Mouse (Mus musculus) mesoderm, embryonic 11.5 days (tissue): ENCODE data around the gene Actn3.
"Not testable (repeated sequence)": the region's sequence is repeated elsewhere in the genome, so short reads cannot be mapped to it uniquely, and the experiment has no call there.

ENCODE experiments used
- DNase-seq: peaks from one replicate; pipeline ENCODE4 v3.0.0-alpha.2; 2012; ENCODE audit warnings: low read depth, low spot score

Gene Actn3

DNA sequence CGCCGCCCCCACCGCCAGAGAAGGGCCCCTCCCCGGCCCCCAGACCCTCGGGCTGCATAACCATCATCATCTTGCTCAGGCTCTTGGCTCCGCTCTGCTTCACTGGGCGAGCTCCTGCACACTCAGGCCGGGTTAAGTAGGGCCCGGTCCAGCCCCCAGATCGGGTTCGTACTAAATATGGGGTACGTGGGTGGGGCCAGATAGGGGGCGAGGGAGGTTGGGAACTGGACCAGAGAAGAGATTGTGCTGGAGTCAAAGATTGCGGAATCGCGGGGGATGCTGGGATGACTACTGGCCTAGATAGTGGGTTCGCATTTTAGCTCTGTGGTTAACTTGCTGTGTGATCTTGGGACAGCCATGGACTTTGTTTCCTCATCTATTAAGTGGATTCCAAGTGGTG lies at the start of gene Actn3:
Actn3 (minus strand) TSS at position 125 of the 400 bp plus-strand sequence.
- DNase-seq, result no peak

DNA sequence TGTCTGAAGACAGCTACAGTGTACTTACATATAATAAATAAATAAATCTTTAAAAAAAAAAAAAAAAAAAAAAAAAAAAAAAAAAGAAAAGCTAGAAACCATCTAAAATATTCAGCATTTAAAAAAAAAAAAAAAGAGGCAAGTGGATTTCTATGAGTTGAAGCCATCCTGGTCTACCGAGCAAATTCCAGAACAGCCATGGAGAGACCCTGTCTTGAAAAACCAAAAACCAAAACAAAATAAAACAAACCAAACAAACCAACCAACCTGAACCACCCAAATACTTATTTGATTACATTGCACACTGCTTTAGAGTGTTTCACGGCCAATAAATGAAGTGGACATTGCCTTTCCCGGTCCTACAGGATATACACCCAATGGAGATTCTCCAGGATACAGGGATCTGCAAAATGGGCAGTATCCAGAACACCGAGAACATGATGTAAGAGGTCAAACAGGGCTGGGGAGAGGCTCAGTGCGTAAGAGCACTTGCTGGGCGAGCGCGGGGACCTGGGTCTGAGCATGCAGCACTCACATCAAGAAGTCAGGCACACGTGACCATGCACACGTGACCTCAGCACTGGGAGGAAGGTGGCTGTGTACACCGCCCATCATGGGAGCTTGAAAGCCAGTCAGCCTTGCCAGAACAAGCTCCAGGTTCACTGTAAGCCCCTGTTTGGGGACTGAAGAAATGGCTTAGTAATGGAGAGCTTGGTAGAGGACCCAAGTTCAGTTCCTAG lies 47.6 kb upstream of the Actn3 start:
- no peak for DNase-seq

DNA sequence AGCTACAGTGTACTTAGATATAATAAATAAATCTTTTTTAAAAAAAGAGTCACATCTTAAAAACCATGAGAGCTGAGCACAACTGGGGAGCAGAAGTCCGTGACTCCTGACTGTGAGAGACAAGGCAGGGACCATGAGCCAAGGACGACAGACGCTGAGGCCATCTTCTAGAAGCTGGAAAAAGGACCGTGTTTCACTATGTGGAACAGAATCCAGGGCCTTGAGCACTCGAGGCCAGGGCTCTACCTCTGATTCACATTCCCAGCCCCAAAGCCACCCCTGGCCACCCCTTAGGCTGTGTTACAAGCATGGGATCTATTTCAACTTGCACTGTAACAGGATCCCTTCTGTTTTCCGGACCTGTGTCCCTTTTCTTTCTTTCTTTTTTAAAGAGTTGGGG lies 41.9 kb upstream of the Actn3 start:
- DNase-seq, result no peak

DNA sequence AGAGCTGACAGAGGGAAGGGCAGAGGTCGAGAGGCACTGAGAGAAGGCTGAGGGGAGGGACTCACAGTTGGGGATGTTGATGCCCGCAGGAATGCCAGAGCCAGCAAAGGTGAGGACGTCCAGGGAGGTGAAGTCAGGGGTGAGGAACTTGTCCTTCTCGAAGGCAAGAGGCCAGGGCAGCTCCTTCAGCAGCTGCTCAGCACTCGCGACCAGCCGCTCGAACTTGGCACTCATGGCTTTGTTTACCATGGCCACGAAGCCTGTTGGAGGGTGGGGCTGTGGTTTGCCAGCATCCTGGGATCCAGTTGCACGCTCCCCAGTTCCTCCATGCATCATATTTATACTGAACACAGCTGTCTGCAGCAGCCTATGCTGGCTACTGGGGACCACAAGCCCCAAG lies 39.1 kb upstream of the Actn3 start:
- no peak for DNase-seq

DNA sequence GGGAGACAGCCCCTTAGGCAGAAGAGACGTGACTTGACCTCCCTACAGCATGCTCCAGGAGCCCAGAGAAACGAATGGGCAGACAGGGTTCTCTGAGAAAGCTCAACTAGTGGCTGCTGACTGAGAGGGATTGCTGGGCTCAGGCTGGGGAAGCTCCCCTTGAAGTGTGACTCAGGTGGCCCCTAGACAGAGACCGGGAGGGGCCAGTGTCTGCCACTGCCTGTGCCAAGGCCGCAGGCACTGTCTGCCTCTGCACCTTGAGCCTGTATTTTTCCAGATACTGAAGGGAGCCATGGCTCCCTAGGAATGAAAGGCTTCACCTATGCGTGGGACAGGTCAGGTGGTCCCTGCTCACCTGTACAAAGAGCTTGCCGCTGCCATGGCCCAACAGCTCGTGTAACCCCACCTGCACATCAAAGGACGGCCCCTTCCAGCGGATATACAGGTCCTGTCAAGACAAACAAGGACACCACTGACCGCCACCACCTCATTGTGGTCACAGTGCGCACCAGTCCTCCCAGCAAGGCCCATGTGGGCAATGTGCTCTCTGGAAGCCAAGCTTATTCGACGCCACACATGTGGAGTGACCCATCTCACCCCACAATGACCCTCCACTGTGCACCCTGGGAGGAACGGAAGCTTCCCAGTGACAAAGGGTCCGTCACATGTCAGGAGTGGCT lies 38.4 kb upstream of the Actn3 start:
- DNase-seq, result no peak

DNA sequence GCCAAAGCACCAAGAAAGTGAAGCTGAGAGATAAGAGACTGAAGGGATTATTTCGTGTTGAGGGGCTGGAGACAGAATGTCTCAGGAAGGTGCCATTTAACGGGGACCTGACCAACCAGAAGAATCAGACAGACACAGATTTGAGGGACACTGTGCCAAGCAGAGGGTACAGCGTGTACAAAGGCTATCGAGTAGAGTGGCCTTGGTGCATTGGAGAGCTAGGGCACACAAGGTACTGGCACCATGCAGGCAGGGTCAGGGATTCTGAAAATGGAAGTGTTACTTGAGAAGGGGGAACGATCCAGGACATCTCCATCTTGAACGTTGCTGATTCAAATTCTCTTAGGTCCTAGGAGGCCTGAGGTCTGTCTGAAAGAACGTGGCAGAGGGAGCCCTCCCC lies 31.7 kb upstream of the Actn3 start:
- no peak for DNase-seq

DNA sequence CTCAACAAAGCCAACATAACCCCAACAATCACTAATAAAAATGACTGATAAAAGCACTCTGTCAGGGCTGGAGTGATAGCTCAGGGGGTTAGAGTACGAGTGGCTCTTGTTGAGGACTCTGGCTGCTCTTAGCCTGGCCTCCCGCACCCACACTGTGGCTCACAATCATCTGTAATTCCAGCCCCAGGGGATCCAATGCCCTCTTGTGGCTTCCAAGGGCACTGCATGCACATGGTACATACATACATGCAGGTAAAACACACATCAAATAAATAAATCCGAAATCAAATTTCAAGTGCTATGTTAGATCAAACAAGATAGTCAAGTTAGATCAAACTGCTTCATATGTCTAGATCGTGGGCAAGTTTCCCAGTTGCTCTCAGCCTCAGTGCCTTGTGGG lies 30.4 kb upstream of the Actn3 start:
- DNase-seq, result peak; percentile 33

DNA sequence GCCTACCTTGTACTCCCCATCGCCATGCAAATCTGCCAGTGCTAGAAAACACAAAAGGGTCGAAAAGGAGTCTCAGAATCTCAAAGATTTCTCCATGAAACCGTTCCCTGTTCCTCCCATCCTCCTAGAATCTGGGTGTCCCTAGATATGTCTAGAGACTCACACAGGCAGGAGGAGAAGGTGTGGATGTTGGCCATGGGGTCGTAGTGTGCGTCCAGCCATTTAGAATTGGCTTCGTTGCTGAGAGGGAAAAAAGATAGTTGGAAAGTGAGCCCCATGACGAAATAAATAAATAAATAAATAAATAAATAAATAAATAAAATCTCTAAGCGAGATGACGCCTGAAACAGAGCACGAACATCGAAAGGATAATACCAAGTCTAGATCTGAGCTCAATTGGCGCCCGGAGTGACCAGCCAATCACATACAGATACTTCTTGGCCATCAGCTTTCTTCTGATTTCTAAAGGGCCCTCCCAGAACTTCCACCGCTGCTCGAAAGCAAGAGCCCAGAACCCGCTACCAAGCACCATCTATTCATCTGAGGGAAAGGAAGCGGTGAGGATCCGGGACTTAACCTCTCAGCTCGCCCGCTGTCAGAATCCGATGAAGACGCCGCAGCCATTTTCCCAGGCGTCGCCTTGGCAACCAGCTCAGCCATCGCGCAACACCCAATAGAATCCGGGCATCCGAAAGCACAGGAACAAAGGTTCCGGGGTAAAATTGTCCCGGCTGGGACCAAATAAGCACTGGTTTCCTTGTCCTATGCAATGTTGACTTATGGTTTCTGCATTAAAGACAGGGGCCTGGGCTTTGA lies 28.5 kb upstream of the Actn3 start, which contains the start of gene Bbs1:
Bbs1 (minus strand) TSS at position 650 of the 816 bp plus-strand sequence.
- DNase-seq, result peak; percentile 85

DNA sequence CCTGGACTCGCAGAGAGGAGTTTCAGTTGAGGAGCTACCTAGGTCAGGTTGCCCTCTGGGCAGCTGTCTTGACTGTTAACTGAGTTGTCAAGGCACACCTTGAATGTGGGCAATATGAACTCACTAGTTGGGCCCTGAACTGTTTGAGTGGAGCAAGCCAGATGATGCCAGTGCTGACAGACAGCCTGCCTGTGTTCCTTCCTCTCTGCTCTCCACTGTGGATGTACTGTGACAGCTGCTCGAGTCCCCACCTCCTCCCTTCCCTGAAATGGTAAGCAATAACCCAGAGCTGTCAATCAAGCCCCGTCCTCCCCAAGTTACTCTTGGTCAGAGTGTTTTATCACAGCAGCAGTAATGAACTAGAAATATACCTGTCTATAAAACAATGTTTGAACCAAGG lies 22.2 kb upstream of the Actn3 start:
- DNase-seq, result no peak

DNA sequence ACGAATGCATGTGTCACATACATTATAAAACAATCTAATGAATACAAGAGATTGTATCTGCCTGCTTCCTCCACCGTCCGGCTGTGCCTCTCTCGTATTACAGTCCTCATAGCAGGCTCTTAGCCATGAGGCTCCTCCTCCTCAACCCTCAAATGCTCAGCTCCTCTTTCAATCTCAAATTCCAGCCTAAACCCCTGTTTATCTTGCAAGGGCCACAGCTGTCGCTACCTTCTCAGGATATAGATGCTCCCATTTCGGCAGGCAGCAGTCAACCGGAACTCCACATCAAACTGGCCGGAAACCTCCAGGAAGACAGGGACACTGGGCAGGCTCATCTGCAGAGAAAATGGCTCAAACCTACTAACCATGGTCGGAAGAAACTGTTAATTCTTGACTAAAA lies 21.3 kb upstream of the Actn3 start:
- no peak for DNase-seq

DNA sequence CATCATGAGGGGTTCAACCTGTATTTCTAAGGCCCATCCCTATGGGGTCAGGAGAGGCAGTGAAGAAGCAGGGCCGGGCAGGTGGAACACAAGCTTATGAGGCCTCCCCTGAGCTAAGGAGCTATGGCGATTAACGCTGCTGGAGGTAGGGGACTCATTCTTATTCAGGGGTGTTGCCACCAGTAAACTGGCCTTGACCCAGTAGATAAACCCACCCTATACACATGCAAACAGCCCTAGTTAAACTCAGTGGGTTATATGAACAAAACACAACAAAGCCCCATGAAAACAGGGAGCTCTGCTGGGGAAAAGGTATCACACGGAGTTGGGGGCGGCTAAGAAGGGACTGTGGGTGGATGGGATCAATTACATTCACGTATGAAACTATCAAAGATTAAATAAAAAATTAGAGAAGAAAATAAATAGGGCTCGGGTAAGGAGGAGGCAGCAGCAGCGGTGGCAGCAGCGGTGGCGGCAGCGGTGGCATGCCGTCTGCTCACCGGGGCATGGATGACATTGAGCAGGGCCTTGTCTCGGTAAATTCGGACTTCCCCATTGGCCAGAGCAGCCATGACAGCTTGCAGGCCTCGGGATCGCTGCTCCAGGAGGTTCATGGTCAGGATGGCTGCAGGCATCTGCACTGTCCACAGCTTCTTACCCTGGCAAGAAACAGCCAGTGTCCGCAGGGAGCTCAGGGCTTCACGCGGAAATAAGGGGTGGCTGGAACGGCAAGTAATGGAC lies 19.2 kb upstream of the Actn3 start:
- no peak for DNase-seq

DNA sequence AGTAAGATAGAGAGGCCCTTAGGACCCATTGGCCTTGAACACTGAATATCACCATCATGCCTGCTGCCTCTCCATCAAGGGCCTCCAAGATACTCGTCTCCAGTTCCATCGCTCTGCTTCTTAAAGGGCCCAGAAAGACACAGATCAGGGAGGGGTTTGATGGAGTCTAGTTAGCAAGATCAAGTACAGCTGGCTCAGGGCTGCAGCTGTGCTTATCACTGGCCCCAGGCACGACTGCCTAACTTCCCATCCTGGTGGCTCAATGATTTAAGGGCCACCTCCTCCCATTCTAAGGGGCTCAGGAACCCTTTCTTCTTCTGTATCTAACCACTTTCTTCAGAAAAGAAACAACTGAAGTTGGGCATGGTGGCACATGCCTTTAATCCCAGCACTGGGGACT lies 14.1 kb upstream of the Actn3 start:
- DNase-seq, result no peak

DNA sequence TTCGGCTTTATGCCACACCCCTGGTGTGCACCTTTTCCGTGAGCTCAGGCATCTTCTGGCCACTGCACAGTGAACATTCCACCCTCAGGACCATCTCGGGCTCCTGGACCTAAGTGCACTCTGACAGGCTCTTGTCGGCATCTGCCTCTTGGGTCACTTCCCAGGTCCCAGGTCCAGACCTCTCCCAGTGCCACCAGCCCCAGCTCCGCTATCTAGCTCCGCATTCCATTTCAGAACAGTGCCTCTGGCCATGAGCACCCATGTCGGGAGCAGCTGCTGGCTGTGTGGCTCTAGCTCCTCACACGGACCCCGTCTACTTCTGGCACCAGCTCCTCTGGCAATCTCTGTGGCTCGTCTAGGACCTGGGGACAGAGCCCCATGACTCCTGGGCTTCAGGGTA lies 12.1 kb upstream of the Actn3 start:
- DNase-seq, result no peak

DNA sequence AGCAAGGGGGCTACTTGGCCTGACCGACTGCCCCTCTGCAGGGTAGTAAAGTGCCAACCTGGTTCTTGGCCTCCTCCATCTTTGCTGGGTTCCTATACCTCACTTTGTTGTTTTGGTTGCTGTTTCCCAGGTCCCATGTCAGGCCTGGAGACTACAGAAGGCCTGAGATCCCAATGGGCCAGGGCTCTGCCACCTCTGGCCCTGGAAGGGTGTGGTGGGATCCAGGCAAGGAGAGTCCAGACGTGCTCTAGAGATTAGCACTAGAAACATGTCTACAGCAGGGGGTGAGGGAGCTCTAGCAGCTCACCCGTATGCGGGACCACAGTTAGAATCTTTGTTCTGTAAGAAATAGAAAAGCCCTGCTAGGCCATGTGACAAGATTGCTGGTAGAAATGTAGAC lies 6.3 kb upstream of the Actn3 start:
- DNase-seq, result no peak

DNA sequence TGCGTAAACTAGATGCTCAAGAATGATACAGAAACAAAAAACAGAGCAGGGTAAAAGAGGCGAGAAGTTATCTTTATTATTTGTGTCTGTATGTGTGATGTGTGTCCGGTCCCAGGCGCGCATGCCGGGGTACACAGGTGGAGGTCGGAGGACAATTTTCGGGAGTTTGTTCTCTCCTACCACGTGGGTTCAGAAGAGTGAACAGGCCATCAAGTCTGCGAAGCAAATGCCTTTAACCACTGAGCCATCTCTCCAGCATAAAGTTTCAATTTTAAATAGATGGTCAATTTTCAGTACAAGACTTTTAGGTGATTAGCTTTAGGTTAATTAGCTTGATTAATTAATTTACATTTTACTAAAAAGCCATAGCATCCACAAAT lies 1.6 kb upstream of the Actn3 start:
- DNase-seq, result no peak

DNA sequence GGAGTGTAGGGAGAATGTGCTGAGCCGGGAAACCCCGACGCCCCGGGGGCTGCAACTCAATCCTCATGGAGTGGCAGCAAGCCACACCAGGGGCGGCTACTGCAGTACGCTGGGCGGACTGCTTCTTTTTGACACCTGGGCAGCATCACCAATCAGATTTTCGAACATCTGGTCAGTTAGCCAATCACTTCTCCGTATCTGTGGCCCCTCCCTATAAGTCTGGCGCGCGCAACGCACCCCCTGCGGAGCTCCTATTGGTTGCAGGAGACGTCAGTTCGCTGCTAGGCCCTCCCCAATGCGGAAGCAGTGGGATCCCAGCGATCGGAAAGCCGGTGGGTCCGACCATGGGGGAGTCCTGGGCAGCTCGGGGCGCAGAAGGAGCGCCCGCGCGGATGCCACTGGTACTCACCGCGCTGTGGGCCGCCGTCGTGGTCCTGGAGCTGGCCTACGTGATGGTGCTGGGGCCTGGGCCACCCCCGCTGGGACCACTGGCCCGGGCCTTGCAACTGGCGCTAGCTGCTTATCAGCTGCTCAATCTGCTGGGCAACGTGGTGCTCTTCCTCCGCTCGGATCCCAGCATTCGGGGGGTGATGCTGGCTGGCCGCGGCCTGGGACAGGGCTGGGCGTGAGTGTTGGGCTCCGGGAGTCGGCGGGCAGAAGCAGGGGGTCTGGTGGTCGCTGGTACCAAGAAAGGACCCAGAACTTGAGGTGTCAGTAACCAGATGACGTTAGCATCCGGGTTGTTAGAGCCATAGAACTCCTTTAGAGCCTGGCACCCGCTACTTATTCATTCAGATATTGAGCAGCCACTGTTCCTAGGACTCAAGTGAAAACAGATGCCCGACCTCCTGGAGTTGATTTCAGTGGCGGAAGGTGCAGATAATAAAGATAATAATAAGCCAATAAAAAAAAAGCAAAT lies 955 bp upstream of the Actn3 start, which contains the start of gene Zdhhc24:
Zdhhc24 (plus strand) TSS at position 264 of the 919 bp plus-strand sequence.
- peak; percentile 97 for DNase-seq

DNA sequence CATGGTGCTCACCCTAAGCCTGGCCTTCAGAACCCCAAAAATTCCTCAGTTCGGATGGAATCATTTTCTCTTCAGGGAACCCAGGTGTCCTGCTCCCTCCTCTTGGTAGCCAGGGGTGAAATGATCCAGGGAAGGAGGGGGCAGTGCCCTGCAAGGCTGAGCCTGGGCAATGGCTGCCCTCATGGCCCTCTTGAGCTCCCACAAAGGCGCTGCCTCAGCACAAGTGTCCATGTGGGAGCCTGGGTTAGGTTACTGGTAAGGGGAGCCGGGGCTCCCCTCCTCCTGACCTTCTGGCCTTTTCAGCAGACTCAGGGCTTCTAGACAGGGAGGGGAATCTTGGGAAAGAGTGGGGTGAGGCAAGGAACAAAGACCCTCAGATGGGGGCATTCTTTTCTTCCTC lies 954 bp downstream of the Actn3 start:
- DNase-seq, result no peak

DNA sequence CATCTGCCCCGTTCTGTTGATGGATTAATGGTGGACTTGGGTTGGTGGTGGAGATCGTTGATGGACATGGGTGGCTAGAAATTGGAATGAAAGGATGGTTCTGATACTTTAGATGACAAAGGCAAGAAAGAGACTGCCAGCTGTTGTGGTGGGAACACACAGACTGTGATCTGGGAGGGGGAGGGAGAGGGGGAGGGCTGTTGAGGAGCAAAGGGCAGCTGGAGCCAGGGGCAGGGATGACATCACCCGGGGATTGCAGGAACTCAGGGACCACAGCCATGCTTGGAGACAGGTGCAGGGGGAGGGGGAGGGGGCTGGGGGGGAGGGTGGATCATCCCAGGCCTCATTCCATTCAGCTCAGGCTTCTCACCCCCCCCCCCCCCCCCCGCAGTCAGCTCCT lies 1.5 kb downstream of the Actn3 start:
- DNase-seq, result no peak

DNA sequence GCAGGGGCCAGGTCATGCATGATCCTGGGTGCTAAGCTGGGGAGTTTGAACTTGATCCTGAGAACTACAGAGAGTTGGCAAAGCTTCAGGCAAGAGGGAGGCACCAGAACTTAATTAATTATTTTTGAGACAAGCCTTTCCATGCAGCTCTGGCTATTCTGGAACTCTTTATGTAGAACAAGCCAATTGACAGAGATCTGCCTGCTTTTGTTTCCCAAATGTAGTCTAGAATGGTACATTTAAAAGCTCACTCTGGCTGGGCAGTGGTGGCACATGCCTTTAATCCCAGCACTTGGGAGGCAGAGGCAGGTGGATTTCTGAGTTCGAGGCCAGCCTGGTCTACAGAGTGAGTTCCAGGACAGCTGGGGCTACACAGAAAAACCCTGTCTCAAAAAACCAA lies 3.1 kb downstream of the Actn3 start:
- DNase-seq, result not testable (repeated sequence)

DNA sequence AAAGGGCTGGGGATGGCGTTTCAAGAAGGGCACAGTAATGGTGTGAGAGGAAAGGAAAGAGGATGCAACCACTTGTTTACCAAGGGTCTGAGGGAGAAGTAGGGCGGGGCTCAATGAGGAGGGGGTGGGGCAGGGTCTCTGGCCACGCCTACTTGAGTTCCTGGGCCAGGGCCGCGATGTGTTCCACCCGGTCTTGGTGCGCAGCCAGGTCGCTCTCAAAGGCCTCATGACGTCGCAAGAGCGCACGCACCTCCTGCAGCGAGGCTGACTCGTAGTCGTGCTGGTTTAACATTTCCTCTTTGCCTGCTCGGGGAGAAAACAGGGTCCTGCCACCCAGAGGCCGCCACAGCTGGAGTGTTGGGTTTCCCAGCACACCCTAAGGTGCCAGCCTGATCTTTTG lies 12.6 kb downstream of the Actn3 start:
- no peak for DNase-seq

DNA sequence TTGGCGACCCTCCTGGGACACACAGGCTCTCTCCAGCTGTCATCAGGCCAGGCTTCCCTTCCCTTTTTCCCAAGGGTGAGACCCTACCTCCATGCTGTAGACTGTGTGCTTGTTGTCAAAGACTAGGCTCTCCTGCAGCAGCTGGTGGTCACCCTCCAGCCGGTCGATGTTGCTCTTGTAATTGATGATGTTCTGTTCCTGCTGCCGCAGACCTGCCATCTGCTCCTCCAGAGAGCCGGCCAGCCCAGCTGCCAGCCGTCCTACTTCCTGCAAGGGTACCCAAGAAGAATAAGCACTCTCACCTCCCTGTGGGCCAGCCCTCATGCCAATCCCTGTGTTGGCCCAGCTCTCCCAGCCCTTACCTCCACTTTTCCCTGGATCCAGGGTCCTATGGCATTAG lies 14.7 kb downstream of the Actn3 start:
- peak; percentile 41 for DNase-seq
